Mouse (Mus musculus): Measurements from ENCODE around the gene Rbm26.

Gene Rbm26

DNA sequence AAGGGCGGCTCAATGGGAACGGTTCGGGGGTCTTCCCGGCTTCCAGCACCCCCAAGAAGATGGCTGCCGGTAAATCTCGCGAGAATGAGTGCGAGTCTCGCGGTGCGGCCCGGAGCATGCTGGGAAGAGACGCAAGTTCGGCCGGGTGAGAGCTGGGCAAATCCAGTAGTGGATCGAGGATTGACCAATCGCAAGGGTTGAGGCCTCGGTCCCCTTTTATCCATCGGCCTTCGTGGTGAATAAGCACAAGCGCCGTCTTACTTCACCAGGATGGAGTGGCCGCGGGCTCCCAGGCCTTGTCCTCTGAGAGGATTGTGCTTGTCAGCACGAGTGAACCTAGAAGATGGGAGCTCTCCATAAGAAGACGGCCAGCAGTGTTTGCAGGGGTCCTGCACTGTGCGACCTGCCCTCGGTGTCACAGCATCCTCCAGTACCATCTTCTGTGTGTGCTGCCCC, at the start of gene Rbm26:
Gene Rbm26, minus strand, starts transcription at position 90 of the 456 bp plus-strand sequence.
- DNase-seq = peak; percentile 99

DNA sequence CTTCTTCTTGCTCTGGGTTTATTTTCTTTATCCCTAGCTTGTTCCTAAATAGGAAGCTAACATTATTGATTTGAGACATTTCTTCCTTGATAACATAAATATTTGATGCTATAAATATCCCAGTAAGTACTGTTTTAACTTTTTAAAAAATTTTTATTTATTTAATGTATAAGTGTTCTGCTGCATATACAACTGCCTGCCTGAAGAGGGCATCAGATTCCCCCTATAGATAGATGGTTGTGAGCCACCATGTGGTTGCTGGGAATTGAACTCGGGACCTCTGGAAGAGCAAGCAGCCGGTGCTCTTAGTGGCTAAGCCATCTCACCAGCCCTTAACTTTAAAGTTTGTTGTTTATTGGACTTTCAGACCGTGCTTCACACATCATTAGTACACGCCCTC, 48.7 kb upstream of the Rbm26 start:
- DNase-seq = no peak

DNA sequence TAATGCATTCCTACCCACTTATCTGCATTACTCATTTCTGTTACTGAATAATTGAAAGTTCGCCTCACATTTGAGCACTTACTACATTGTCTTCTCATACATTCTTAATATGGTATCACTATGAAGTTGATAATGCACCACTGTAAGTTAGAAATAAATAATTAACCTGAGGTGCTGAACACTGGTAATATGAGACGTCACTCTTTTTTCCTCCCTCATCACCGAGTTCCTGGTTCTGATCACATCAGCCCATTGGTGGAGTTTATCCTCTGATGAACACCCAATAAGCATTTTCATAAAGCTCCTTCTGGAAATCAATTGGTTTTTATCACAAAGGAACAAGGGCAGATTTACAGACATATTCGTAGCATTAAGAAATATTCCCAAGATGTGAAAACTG, 45.1 kb upstream of the Rbm26 start:
- DNase-seq = no peak

DNA sequence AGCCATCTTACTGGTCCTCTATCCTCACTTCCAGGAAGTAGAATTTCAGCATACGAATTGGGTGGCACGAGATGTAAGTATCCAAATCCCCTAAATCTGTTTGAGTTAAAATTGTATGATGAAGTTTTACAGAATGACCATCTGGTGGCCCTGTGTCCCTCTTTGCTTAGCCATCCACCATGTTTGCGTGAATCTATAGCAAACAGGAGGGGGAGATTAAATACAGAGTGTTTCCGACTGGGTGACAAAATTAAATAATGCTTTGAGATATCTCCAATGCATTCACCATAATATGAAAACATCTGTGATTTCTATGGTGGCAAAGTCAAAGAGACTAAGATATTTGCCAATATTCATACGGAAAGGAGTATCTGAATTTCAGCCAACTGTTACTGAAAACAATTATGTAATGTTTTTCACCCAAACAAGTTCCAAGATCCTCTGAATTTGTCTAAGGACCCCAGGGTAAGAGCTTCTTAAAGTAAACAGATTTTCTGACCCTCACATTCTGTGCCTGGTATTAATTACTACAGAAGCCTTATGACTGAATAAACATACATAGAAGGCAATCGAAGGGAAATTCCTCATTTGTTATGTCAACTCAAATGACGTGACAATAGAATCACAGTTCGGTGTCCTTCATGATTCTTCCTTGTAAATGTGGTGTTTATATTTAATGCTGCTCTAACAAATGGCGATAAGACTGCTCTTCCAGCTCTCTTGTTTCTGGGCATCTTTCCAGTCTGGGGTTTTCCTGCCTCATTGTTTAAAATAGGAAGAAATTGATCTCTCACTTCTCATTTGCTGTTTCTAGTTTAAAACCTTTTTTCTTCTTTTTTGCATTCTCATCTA, 42.6 kb upstream of the Rbm26 start:
- DNase-seq = no peak

DNA sequence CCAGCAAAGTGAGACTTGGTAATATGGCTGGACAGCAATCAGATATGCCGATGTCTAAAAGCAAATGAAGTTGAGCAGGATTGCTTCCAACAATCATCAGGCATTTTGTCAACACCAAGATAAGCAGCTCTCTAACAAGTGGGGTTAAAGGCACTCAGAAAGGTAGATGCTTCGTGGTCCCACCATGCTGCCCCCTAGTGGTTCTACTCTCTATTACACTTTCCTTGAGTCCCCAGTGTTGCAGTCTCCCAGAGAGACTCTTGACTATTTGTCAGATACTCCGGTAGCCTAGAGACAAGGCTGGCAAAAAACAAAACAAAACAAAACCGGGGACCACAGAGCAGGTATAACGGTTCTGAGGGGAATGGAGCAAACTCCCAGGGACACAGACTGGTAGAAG, 21.3 kb upstream of the Rbm26 start:
- DNase-seq = peak; percentile 24

DNA sequence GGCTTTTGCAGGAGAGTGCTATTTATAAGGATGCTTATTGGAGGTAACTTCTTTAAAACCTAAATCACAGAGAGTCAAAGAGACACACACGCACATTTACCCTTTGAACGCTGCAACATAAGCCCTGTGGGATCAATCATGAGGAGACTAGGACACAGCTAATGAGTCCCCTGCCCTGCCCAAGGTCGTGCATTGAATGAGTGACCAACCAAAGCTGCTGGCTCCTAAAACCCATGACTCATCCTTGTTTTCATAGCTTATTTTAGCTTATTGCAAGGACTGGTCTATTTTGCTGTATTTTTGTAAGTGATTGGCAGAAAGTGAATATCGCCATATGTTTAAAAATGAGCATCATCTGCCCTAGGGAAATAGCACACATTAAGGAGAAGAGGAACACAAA, 17.6 kb upstream of the Rbm26 start:
- no peak for DNase-seq

DNA sequence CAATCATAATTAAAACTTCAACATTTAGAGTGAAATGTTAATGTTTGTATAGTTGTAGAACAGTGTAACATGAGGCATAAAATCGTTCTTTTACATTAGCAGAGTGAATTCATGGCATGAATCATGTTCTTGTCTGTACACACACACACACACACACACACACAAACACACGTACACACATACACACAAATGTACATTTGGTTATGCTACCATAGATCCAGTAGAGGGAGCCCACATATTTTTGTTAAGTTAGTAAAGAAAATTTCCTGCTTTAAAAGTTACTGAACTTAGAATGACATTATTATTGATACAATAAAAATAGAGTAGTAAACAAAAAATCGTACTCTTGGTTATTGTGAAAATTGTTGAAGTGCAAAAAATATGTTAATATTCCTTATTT, 7.7 kb upstream of the Rbm26 start:
- peak; percentile 24 for DNase-seq

DNA sequence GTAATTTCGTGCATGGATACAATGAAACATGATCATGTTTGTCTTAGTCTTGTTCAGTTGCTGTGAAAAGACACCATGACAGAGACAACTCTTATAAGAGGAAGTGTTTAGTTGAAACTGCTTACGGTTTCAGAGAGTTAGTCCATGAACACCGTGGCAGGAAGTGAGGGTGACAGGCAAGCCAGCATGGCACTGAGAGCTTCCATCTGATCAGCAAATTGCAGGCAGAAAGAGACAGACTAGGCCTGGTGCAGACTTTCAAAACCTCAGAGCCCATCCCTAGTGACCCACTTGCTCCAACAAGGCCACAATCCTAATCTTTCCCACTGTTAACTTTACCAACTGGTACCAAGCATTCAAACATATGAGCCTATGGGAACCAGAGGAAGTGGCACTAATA, 5.7 kb upstream of the Rbm26 start:
- DNase-seq = no peak

DNA sequence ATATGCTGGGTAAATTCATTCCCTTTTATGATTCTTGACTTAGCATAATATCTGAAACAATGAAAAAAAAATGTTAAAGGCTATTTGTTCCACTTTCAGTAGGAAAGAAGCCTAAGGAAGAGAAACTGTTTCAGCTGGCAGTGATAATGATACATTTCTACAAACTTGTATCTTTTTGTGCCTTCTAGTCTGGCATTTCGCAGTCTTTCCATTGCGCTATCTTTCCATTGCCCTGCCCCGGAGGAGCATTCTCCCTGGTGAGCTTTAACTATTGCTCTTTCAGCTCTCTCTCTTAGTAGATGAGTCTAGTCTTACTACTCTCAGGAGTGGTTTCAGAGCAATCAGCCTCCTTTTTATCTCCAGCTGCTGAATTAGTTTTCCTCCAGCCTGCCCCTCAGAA, 2.6 kb upstream of the Rbm26 start:
- no peak for DNase-seq

DNA sequence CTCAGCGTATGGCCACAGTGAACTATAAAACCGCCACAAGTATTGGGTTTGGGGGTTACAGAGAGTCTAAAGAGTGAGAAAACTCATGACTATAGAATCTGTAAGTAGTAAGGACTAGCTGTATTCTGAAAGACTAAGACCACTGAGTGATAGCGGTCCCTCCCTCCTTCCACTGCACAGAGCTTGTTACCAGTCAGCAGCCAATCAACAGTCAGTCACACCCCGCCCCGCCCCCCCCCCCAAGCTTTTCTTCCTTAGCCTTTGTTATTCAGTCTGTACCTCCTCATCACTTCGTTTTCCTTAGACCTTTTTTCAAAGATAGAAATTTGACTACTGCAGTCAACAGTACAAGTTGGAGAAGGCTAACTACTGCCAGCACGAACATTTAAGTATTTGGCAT, 1.9 kb upstream of the Rbm26 start:
- no peak for DNase-seq

DNA sequence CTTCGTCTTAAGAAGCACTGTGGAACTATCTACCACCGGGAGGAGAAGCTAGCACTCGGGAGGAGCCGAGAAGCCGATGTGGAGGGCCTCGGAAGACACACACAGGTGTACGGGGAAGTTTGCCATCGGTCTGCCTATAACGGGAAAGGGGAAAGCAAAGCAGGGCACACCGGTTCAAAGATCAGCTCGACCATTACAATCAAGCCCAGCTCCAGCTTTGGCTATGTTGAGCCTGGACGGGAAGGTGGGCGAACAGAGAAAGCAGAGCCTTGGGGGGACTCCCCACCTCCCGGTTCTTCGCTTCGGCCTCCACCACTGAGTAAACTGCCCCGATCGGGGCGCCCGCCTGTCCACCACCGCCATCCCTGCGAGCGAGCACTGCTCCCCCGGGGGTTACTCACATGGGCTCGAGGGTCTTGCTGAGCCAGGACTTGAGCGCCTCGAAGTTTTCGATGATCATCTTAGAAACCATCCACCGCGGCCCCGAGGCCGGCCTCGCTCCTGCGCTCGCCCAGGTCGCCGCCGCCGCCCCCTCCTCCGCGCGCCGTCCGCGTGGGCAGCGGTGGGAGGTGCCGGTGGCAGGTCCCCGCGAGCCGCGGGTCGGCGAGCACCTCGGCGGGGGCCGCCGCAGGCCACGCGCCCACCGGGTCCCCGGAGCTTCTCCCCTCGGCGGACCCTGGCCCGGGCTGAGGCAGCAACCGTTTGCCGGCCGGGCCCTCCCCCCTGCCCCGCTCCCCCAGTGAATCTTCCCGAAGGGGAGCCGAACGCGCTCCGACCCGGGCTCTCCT, 552 bp downstream of the Rbm26 start:
- DNase-seq = no peak

DNA sequence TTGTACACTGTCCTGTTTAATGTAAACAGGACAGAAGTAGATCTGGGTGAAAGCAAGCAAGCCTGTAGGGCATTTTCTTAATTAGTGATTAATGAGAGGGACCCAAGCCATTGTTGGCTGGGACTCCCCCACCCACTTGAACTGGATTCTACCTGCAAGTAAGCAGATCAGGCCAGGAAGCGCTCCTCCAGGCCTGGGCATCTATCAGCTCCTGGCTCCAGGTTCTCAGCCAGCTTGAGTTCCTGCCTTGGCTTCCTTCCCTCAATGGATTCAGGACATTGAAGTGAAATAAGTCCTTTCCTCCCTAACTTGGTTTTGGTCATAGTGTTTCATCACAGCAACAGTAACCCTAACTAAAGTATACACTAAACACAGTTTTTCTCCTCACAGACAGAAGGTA, 9.9 kb downstream of the Rbm26 start:
- no peak for DNase-seq

DNA sequence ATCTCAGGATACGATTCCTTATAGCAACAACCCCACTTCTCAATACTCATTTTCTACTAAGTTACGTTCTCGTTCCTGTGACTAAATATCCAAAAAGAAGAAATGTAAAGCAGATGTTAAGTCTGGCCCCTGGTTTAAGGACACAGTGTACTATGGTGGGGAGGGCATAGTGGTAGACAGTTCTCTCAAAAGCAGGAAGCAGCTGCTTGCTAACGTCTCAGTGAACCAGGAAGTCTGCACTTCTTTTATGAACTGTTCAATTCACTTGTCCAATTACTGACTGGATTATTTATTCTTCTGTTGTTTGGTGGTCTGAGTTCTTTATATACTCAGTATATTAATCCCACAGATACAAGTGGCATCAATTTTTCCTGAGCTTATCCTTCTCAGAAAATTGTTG, 12.3 kb downstream of the Rbm26 start:
- no peak for DNase-seq

DNA sequence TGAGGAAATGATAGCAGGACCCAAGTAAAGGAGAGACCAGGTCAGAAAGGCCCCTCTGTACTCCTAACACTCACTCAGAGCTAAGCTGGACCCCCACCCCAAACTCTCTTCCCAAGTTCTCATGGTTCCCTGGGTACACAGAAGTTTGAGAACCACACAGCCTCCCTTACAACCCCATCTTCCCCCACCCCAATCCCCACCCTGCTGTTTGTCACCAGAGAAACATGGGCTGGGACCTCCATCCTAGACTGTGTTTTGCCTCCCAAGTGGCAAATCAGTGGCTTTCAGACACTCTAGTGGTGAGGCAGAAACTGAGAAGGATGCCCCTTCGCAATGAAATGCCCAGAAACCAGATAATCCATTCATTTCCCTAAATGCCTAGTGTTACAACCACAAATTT, 15.8 kb downstream of the Rbm26 start:
- DNase-seq = no peak

DNA sequence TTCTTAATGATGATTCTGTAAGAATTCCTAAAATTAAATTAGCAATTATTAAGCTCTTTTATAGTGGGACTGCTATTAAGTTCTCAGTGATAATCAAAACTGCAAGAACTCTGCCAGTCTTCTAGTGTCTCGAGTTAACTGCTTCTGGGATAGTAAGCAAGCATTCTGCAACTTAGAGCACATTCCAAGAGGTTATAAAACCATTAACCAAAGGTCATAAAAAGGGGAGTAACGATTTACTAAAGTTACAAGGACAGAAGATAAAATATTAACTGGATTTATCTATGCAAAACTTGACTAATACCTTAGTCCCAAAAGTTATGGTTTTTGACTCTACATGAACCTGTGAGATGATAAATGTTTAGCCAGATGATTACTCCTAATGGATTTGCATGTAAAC, 18.6 kb downstream of the Rbm26 start:
- DNase-seq = no peak

DNA sequence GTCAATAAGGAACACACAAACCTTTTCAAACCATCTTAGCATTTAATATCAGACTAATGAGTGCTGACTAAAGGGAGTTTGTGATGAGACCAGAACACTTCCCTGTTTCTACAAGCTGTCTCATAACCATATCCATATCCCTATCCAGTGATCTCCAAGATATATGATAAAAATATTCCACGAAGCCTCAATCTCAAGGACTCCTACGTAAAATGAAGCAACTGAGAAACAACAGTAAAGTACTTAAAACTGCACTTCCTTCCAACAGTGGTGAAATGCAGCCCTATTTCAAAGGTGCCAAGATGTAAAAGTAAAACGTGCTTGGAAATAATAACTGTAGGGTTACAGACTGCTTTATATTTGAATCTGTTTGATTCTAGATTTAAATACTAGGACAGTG, 43.1 kb downstream of the Rbm26 start:
- DNase-seq = no peak

DNA sequence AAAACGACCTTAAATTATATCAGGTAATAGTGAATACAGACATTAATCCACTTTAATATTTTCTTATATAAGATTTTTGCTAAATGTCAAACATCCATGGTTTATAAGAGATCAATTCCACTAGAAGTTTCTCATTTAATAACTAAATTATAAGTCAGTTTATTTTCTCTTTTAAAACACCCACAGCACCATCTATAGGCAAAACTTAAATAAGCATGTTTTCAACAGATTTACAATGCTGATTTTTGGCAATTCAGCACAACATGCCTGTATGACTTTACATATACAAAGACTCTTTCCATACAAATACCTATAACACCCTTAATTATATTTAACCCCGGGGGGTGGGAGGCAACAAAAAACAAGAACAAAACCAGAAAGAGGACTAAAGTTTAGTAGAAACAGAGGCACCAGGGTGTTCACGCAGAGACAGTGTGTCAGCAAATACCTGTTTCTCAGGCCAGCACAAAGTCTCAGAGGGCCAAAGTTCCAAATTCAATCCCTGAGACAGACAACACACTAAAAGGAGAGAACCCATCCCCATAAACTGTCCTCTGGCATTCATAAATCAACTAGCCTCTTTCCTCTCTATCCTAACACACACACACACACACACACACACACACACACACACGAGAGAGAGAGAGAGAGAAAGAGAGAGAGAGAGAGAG, 49.3 kb downstream of the Rbm26 start:
- DNase-seq = peak; percentile 6

DNA sequence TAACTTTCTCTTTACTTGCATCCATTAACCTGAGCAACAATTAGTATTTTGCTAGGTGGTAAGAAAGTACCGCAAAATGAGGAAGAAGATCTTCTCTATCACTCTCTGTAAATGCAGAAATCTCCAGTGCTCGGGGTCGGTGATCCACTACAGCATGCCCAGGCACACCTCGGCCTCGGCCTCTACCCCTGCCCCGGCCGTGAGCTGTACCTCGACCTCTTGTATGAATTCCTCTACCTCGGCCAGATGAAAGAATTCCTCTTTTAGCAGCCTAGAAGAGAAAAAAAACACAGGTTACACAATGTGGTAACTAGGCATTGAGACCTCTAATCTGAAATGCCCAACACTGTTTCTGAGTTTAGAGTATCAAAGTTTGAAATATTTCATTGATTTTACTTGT, 52.6 kb downstream of the Rbm26 start:
- no peak for DNase-seq

DNA sequence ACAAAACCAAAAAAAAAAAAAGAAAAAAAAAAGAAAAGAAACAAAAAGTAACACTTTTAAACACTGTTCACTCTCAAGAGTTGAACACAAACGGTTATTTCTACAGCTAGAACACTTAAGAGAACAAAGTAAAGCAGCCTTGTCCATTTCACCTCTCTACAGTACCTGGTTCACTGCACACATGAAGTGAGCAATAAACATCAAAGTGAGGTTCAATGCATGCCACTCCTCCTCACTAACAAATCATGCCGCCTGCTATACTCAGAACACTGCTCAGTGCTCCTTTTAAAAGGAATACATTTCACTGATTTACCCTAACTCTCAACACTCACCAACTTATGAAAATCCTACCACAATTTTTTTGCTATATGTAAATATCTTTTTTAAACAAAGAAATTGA, 61.7 kb downstream of the Rbm26 start:
- no peak for DNase-seq

DNA sequence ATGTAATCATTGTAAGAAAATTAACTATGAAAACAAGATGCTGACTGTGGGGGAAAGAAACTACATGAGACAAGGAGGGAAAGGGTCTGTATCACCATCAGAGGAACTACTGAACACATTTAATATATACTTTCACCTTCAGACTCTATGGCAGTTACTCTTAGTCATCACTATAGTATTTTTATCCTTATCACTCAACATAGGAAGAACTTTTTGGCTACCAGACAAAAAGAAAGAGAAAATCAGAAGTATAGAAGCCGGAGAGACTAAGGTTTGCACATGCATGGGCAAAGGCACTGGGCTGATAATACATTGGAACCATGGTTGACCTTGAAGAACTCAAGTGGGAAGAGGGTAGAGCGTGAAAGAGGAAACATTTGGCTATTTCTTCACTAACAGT, 70.9 kb downstream of the Rbm26 start:
- DNase-seq = no peak

DNA sequence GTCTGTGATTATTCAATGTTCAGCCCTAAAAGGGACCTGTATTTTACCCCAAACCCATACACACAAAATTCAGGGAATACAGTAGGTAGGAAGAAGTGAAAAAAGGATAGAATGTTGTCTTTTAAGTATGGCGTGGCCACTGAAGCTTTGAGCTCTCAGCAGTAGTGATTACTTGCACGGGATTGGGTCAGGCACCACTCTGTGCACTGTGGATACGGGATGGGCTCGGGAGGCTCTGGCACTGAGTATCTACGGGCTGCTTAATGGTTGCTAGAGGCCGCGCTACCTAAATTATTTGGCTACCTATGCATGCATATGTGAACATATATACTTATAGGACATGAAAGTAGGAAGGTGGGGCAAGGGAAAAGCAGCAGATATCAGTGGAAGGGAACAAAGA, 78.3 kb downstream of the Rbm26 start:
- DNase-seq = no peak

DNA sequence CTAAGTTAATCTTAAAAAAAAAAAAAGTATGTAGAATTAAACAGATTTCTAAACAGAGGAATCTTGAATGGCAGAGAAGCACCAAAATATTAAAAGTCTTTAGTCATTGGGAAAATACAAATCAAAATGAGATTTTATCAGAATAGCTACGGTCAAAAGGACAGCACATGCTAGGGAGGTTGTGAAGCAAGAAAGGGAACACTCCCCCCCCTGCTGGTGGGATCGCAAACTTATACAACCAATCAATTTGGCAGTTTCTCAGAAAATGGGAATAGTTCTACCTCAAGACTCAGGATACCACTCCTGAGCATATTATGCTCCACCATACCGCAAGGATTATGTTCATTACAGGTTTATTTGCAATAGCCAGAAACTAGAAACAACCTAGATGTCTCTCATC, 80.9 kb downstream of the Rbm26 start:
- no peak for DNase-seq

DNA sequence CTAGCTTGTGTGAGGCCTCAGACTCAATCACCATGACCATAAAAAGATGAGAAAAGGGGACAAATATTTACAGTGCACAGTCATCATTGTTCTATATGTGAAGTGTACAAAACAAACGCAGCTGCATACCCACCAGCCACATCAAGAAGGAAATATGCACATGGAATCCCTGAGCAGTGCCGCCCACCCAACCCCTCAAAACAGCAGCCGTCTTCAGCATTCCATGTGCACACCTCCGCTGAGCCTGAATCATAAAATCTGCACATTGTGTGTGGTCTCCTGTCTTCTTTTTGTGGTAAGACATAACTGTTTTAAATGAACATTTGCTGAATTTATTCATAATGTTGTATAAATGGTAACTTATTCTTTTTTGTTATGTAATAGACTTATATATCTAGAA, 90.1 kb downstream of the Rbm26 start:
- no peak for DNase-seq
